Mouse (Mus musculus) kidney, adult 9 months (tissue): Measurements from ENCODE around the gene Exoc6b.
"Not testable (repeated sequence)": the region's sequence is repeated elsewhere in the genome, so short reads cannot be mapped to it uniquely, and the experiment has no call there.

Experiments
- DNase-seq: peaks from one replicate; pipeline ENCODE4 v3.0.0; 2022

Exoc6b gene

GRCm38 (mm10) chr6:84617051-84617450, 452.3 kb downstream of the Exoc6b start:
- DNase-seq, result no peak

- no peak for DNase-seq
Measured at GRCm38 (mm10) chr6:84616586-84616985, 452.7 kb downstream of the Exoc6b start.

GRCm38 (mm10) chr6:84613561-84613960, 455.8 kb downstream of the Exoc6b start:
- DNase-seq, result no peak

GRCm38 (mm10) chr6:84601136-84601889, 468.0 kb downstream of the Exoc6b start:
- DNase-seq, result no peak

GRCm38 (mm10) chr6:84599296-84599695, 470.0 kb downstream of the Exoc6b start:
- not testable (repeated sequence) for DNase-seq

GRCm38 (mm10) chr6:84598725-84599124, 470.6 kb downstream of the Exoc6b start:
- no peak for DNase-seq

- no peak for DNase-seq
Measured at GRCm38 (mm10) chr6:84594626-84595025, 474.7 kb downstream of the Exoc6b start.

- no peak for DNase-seq
Measured at GRCm38 (mm10) chr6:84593693-84594092, 475.6 kb downstream of the Exoc6b start, which contains the start of gene Cyp26b1. TSS of gene Cyp26b1 (minus strand) at chr6:84593908.

GRCm38 (mm10) chr6:84590961-84591745, 478.2 kb downstream of the Exoc6b start:
- DNase-seq, result peak; percentile 82

- DNase-seq, result peak; percentile 88
Measured at GRCm38 (mm10) chr6:84589742-84590686, 479.3 kb downstream of the Exoc6b start.

GRCm38 (mm10) chr6:84588895-84589652, 480.2 kb downstream of the Exoc6b start:
- peak; percentile 55 for DNase-seq

- DNase-seq, result no peak
Measured at GRCm38 (mm10) chr6:84588221-84588894, 481.0 kb downstream of the Exoc6b start.

GRCm38 (mm10) chr6:84587471-84588101, 481.7 kb downstream of the Exoc6b start:
- peak; percentile 28 for DNase-seq

GRCm38 (mm10) chr6:84586551-84587200, 482.6 kb downstream of the Exoc6b start:
- DNase-seq, result no peak

GRCm38 (mm10) chr6:84585686-84586300, 483.5 kb downstream of the Exoc6b start:
- DNase-seq, result peak; percentile 22

- peak; percentile 22 for DNase-seq
Measured at GRCm38 (mm10) chr6:84584783-84585685, 484.3 kb downstream of the Exoc6b start.

GRCm38 (mm10) chr6:84583841-84584782, 485.2 kb downstream of the Exoc6b start:
- DNase-seq, result peak; percentile 11

GRCm38 (mm10) chr6:84583371-84583770, 485.9 kb downstream of the Exoc6b start:
- DNase-seq, result peak; percentile 74
